Mouse (Mus musculus): Measurements from ENCODE around the gene Phex.

The Phex gene

GRCm38 (mm10) chrX:157415212-157415611 lies at the start of gene Phex:
TSS of gene Phex (minus strand) at chrX:157415312.
- no peak for DNase-seq (ENCODE audit: low spot score in 2 of 2)

GRCm38 (mm10) chrX:157462716-157463115 lies 47.6 kb upstream of the Phex start:
- no peak for DNase-seq (ENCODE audit: low spot score in 2 of 2)

GRCm38 (mm10) chrX:157454430-157454829 lies 39.3 kb upstream of the Phex start:
- peak; percentile 27 to 66 for DNase-seq (ENCODE audit: low spot score in 2 of 2)

GRCm38 (mm10) chrX:157449000-157449399 lies 33.9 kb upstream of the Phex start:
- DNase-seq (ENCODE audit: low spot score in 2 of 2) = no peak

- DNase-seq (ENCODE audit: low spot score in 2 of 2) = no peak
Observed at GRCm38 (mm10) chrX:157447431-157447830, 32.3 kb upstream of the Phex start.

- DNase-seq (ENCODE audit: low spot score in 2 of 2) = no peak
Observed at GRCm38 (mm10) chrX:157434768-157435167, 19.7 kb upstream of the Phex start.

GRCm38 (mm10) chrX:157419451-157419850 lies 4.3 kb upstream of the Phex start:
- no peak for DNase-seq (ENCODE audit: low spot score in 2 of 2)

- no peak for DNase-seq (ENCODE audit: low spot score in 2 of 2)
Observed at GRCm38 (mm10) chrX:157404919-157405318, 10.2 kb downstream of the Phex start.

- DNase-seq (ENCODE audit: low spot score in 2 of 2) = no peak
Observed at GRCm38 (mm10) chrX:157391241-157391640, 23.9 kb downstream of the Phex start.

- no peak for DNase-seq (ENCODE audit: low spot score in 2 of 2)
Observed at GRCm38 (mm10) chrX:157390102-157390501, 25.0 kb downstream of the Phex start.

- DNase-seq (ENCODE audit: low spot score in 2 of 2) = no peak
Observed at GRCm38 (mm10) chrX:157388419-157388818, 26.7 kb downstream of the Phex start.

- DNase-seq (ENCODE audit: low spot score in 2 of 2) = no peak
Observed at GRCm38 (mm10) chrX:157387025-157387424, 28.1 kb downstream of the Phex start.

- DNase-seq (ENCODE audit: low spot score in 2 of 2) = no peak
Observed at GRCm38 (mm10) chrX:157378822-157379221, 36.3 kb downstream of the Phex start.

GRCm38 (mm10) chrX:157377456-157377855 lies 37.7 kb downstream of the Phex start:
- no peak for DNase-seq (ENCODE audit: low spot score in 2 of 2)

- DNase-seq (ENCODE audit: low spot score in 2 of 2) = no peak
Observed at GRCm38 (mm10) chrX:157373873-157374272, 41.2 kb downstream of the Phex start.

- DNase-seq (ENCODE audit: low spot score in 2 of 2) = no peak
Observed at GRCm38 (mm10) chrX:157369166-157369565, 45.9 kb downstream of the Phex start.

GRCm38 (mm10) chrX:157355521-157355920 lies 59.6 kb downstream of the Phex start:
- no peak for DNase-seq (ENCODE audit: low spot score in 2 of 2)

- no peak for DNase-seq (ENCODE audit: low spot score in 2 of 2)
Observed at GRCm38 (mm10) chrX:157346201-157346600, 68.9 kb downstream of the Phex start.

GRCm38 (mm10) chrX:157334726-157335125 lies 80.4 kb downstream of the Phex start:
- no peak for DNase-seq (ENCODE audit: low spot score in 2 of 2)

GRCm38 (mm10) chrX:157329821-157330220 lies 85.3 kb downstream of the Phex start:
- DNase-seq (ENCODE audit: low spot score in 2 of 2) = no peak

- no peak for DNase-seq (ENCODE audit: low spot score in 2 of 2)
Observed at GRCm38 (mm10) chrX:157328396-157328795, 86.7 kb downstream of the Phex start.

- no peak for DNase-seq (ENCODE audit: low spot score in 2 of 2)
Observed at GRCm38 (mm10) chrX:157327756-157328155, 87.4 kb downstream of the Phex start.

- DNase-seq (ENCODE audit: low spot score in 2 of 2) = no peak
Observed at GRCm38 (mm10) chrX:157324396-157324795, 90.7 kb downstream of the Phex start.

- DNase-seq (ENCODE audit: low spot score in 2 of 2) = no peak
Observed at GRCm38 (mm10) chrX:157310331-157310730, 104.8 kb downstream of the Phex start.

- no peak for DNase-seq (ENCODE audit: low spot score in 2 of 2)
Observed at GRCm38 (mm10) chrX:157308171-157308570, 106.9 kb downstream of the Phex start.
